In the genomic region with DNA sequence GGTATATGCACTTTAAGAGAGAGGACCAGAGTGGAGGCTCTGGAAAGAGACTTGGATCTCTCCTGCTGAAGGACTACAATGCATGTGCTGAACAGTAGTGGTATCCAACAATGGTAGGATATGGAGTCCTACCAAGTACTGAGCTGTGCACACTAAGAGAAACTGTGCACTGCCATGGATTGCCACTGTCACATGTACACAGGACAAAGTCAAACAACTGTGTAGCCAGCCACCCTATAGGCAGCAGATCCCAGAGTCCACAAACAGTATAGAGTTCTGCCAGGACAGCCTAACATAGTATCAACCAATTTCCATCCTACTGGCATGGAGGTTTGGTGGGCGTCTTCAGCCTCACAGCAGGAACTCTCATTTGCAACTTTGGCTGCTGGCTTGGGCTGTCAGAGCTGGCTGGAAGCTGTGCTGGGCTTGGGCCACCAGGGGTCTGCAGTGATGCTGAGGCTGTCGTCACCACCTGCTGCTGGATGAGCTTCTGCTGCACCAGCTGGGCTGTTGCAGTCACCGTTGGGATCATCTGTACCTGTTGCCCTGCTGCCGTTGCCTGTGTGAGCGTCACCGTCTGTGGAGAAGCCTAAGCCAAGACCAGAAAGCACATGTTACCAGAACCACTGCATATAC, we compare ENCODE assay signal across 21 mouse cellular contexts. TPM values are rescaled to one million over a fixed set of nuclear protein-coding genes. Genes with fewer than 3 reads are reported as not detected.
DNase-seq lines count a peak whose midpoint lies in the region; ATAC-seq and TF ChIP-seq lines count a peak whose summit lies in the region.
"Had no signal": no experiment of that assay in that cellular context is flagged by ENCODE, and none has a peak within 500 bp of the region (broad histone marks: within the 10 kb centered on the region; RNA-seq: fewer than 3 reads in every experiment).

No protein-coding gene starts in this region.

- H3K4me1 ChIP-seq in heart, embryonic 12.5 days (replicated peaks) = no peaks in the 10 kb centered on the region
- 0 out of 2 replicates have a peak, but pooled peaks cover 2% of the 10 kb centered on the region for H3K4me1 ChIP-seq in liver, postnatal 0 days (ENCODE audit: insufficient read depth)
- H3K4me1 ChIP-seq in kidney, embryonic 16.5 days (ENCODE audit: insufficient read depth, low read length) = no peaks in the 10 kb centered on the region
- H3K4me1 ChIP-seq: forebrain, embryonic 12.5 days; heart, embryonic 10.5 days; hindbrain, embryonic 12.5 days; intestine, embryonic 15.5 days; midbrain, embryonic 13.5 days had no signal

- WGBS in heart, embryonic 12.5 days = 68% methylated on average over 6 of the region's 6 CpGs
- WGBS in liver, postnatal 0 days (ENCODE audit: insufficient replicate concordance) = 85% methylated on average over 6 of the region's 6 CpGs
- WGBS in kidney, embryonic 16.5 days = 76% methylated on average over 6 of the region's 6 CpGs

- H3K27ac ChIP-seq in heart, embryonic 12.5 days (ENCODE audit: poor library complexity, severe bottlenecking) = no peak overlapping the region
- peak overlapping the region; percentile 66; the same call in 1 of the 2 replicates for H3K27ac ChIP-seq in liver, postnatal 0 days (ENCODE audit: low read depth)
- no peak overlapping the region for H3K27ac ChIP-seq in kidney, embryonic 16.5 days (ENCODE audit: low read length)
- H3K27ac ChIP-seq: forebrain, embryonic 12.5 days; heart, embryonic 10.5 days; hindbrain, embryonic 12.5 days; intestine, embryonic 15.5 days; midbrain, embryonic 13.5 days had no signal

- peaks cover 86% of the 10 kb centered on the region for H3K36me3 ChIP-seq in heart, embryonic 12.5 days
- H3K36me3 ChIP-seq in liver, postnatal 0 days (replicated peaks; ENCODE audit: insufficient read depth, low read length) = peaks cover 78% of the 10 kb centered on the region
- peaks cover 79% of the 10 kb centered on the region for H3K36me3 ChIP-seq in kidney, embryonic 16.5 days (ENCODE audit: insufficient read depth, low read length)

- no peak for TF ChIP-seq CTCF in liver, postnatal 0 days (IDR thresholded peaks at IDR 0.05; ENCODE audit: low read depth)

- H3K4me2 ChIP-seq in heart, embryonic 12.5 days = no peak overlapping the region
- H3K4me2 ChIP-seq in liver, postnatal 0 days (ENCODE audit: low read depth, low read length) = no peak overlapping the region
- H3K4me2 ChIP-seq in kidney, embryonic 16.5 days (replicated peaks; ENCODE audit: low read depth, low read length) = no peak overlapping the region
- H3K4me2 ChIP-seq: forebrain, embryonic 12.5 days; hindbrain, embryonic 12.5 days; intestine, embryonic 15.5 days; midbrain, embryonic 13.5 days had no signal

- no peak overlapping the region for H3K4me3 ChIP-seq in heart, embryonic 12.5 days
- no peak overlapping the region for H3K4me3 ChIP-seq in liver, postnatal 0 days (ENCODE audit: low read depth, low read length)
- H3K4me3 ChIP-seq in kidney, embryonic 16.5 days (ENCODE audit: low read length) = no peak overlapping the region
- H3K4me3 ChIP-seq: forebrain, embryonic 12.5 days; heart, embryonic 10.5 days; hindbrain, embryonic 12.5 days; intestine, embryonic 15.5 days; midbrain, embryonic 13.5 days had no signal

- ATAC-seq in heart, embryonic 12.5 days (ENCODE audit: insufficient number of reproducible peaks, low FRiP score) = no peak
- 0 out of 2 replicates have a peak, but pooled peaks have one; percentile 12 for ATAC-seq in liver, postnatal 0 days
- ATAC-seq in kidney, embryonic 16.5 days (ENCODE audit: low FRiP score, low TSS enrichment) = no peak
- ATAC-seq: intestine, embryonic 15.5 days; lung, postnatal 0 days; midbrain, embryonic 13.5 days had no signal

- H3K27me3 ChIP-seq in heart, embryonic 12.5 days (replicated peaks) = no peaks in the 10 kb centered on the region
- no peaks in the 10 kb centered on the region for H3K27me3 ChIP-seq in liver, postnatal 0 days (ENCODE audit: insufficient read depth, low read length)
- no peaks in the 10 kb centered on the region for H3K27me3 ChIP-seq in kidney, embryonic 16.5 days (ENCODE audit: insufficient read depth, low read length)
- H3K27me3 ChIP-seq: CH12.LX; forebrain, embryonic 12.5 days; hindbrain, embryonic 12.5 days; intestine, embryonic 15.5 days; midbrain, embryonic 13.5 days had no signal

- H3K9ac ChIP-seq in heart, embryonic 12.5 days = no peak overlapping the region
- no peak overlapping the region for H3K9ac ChIP-seq in liver, postnatal 0 days (replicated peaks)
- no peak overlapping the region for H3K9ac ChIP-seq in kidney, embryonic 16.5 days (replicated peaks; ENCODE audit: low read length)
- H3K9ac ChIP-seq: forebrain, embryonic 12.5 days; hindbrain, embryonic 12.5 days; intestine, embryonic 15.5 days; midbrain, embryonic 13.5 days had no signal

- peak; percentile 73 for DNase-seq in heart, adult 11 months
- DNase-seq in ES-CJ7 (ENCODE audit: low read depth, low spot score) (peak; percentile 58), ZHBTc4 (ENCODE audit: low read depth, low spot score) (peak; percentile 67)
- no peak for DNase-seq in liver, postnatal 0 days
- DNase-seq in c-Kit-positive CD71-positive TER-119-positive erythroid progenitor cells, embryonic 14.5 days (ENCODE audit: low spot score) = no peak
- DNase-seq in ovary, adult 18-20 months (ENCODE audit: low spot score) = no peak
- DNase-seq: adrenal gland, postnatal 25 days; cerebellum, adult 2 months; gastrocnemius, postnatal 25 days; heart, postnatal 10 days; kidney, postnatal 4 days; thymus, postnatal 14 days had no signal

- no peaks in the 10 kb centered on the region for H3K9me3 ChIP-seq in heart, embryonic 12.5 days (replicated peaks)
- H3K9me3 ChIP-seq in liver, postnatal 0 days (ENCODE audit: low read length) = no peaks in the 10 kb centered on the region
- no peaks in the 10 kb centered on the region for H3K9me3 ChIP-seq in kidney, embryonic 16.5 days (ENCODE audit: low read length)
- H3K9me3 ChIP-seq: forebrain, embryonic 12.5 days; heart, embryonic 10.5 days; hindbrain, embryonic 12.5 days; intestine, embryonic 15.5 days; midbrain, embryonic 13.5 days had no signal

- TF ChIP-seq EP300 in liver, postnatal 0 days (IDR thresholded peaks at IDR 0.05; ENCODE audit: low read depth) = no peak

RNA-seq across cellular contexts. Expression of a gene that starts 12.4 kb away (rescaled TPM):
- 20.6 and 24.1 TPM in 2 replicates for polyA plus RNA-seq in heart, embryonic 12.5 days (2016; fragmentation: Nextera tagmentation; extraction: Ambion mirVana)
- 7.5 and 7.9 TPM in 2 replicates for polyA plus RNA-seq in liver, postnatal 0 days (2015; fragmentation: Nextera tagmentation; extraction: Ambion mirVana)
- 19.8 and 28.2 TPM in 2 replicates for polyA plus RNA-seq in kidney, embryonic 16.5 days (2015; fragmentation: Nextera tagmentation; extraction: Ambion mirVana)

RNA-seq across cellular contexts. Expression of a gene that starts 12.4 kb away (rescaled TPM):
- 34.0 and 35.7 TPM in 2 replicates for polyA plus RNA-seq in heart, embryonic 12.5 days (2016; fragmentation: Nextera tagmentation; extraction: Ambion mirVana)
- polyA plus RNA-seq in liver, postnatal 0 days (2015; fragmentation: Nextera tagmentation; extraction: Ambion mirVana) = 14.8 and 19.6 TPM in 2 replicates
- polyA plus RNA-seq in kidney, embryonic 16.5 days (2015; fragmentation: Nextera tagmentation; extraction: Ambion mirVana) = 58.9 and 65.0 TPM in 2 replicates

Comparison
In these comparisons a context has a peak if more than half of its experiments do, and no peak if none do; other contexts are left out.
1. DNase-seq: peak in heart, adult 11 months (single experiment), ES-CJ7 (single experiment) and ZHBTc4 (single experiment); none in liver, postnatal 0 days (single experiment), c-Kit-positive CD71-positive TER-119-positive erythroid progenitor cells, embryonic 14.5 days (single experiment) and ovary, adult 18-20 months (single experiment).